Mouse (Mus musculus): ENCODE results near the gene Stat2.

GRCm38 (mm10) chr10:128296370-128297090, 26.2 kb downstream of the Stat2 start:
- TF ChIP-seq GATA1 (IDR thresholded peaks at IDR 0.05; ENCODE audit: borderline replicate concordance, low read length): no peak
- TF ChIP-seq FLI1 (IDR thresholded peaks at IDR 0.05; ENCODE audit: low read length): no peak

All from megakaryocyte, embryonic 14.5 days (primary cell).